Mouse (Mus musculus) limb, embryonic 11.5 days (tissue): Measurements from ENCODE around the gene Sfswap. TPM values are rescaled to one million over a fixed set of nuclear protein-coding genes. Genes with fewer than 3 reads are reported as not detected.
"Not testable (repeated sequence)": the region's sequence is repeated elsewhere in the genome, so short reads cannot be mapped to it uniquely, and the experiment has no call there.

ENCODE experiments used
- ATAC-seq: fragments of 200-750 bp; cut with Nextera tagmentation; 2 replicates; pipeline ENCODE4 v1.8.0; 2017; ENCODE audit warnings: low read depth; ENCODE audit not compliant: insufficient number of reproducible peaks, low FRiP score, low TSS enrichment
- DNase-seq: peaks from one replicate; pipeline ENCODE4 v3.0.0-alpha.2; 2015; ENCODE audit warnings: low spot score
- H3K27ac ChIP-seq: fragments of 300-500 bp; sonication (generic); replicated peaks from 2 replicates; pipeline ENCODE4 v1.5.1; 2014; ENCODE audit warnings: low read depth, mild to moderate bottlenecking, low read length
- H3K27me3 ChIP-seq: fragments of 300-500 bp; sonication (generic); 2 replicates; pipeline ENCODE4 v1.6.1; 2014; ENCODE audit warnings: mild to moderate bottlenecking, low read length, mixed read lengths; ENCODE audit not compliant: control insufficient read depth, insufficient read depth
- H3K36me3 ChIP-seq: fragments of 300-500 bp; sonication (generic); 2 replicates; pipeline ENCODE4 v1.6.1; 2014; ENCODE audit warnings: mild to moderate bottlenecking, low read length, moderate library complexity, mixed read lengths; ENCODE audit not compliant: control insufficient read depth, insufficient read depth
- H3K4me1 ChIP-seq: fragments of 300-500 bp; sonication (generic); 2 replicates; pipeline ENCODE4 v1.6.1; 2014; ENCODE audit warnings: low read length, mixed read lengths; ENCODE audit not compliant: control insufficient read depth, insufficient read depth
- H3K4me2 ChIP-seq: fragments of 300-500 bp; sonication (generic); 2 replicates; pipeline ENCODE4 v1.6.1; 2014; ENCODE audit warnings: low read depth, mild to moderate bottlenecking, moderate library complexity; ENCODE audit not compliant: severe bottlenecking
- H3K4me3 ChIP-seq: fragments of 300-500 bp; sonication (generic); 2 replicates; pipeline ENCODE4 v1.5.1; 2014; ENCODE audit warnings: low read depth, low read length
- H3K9ac ChIP-seq: fragments of 300-500 bp; sonication (generic); 2 replicates; pipeline ENCODE4 v1.6.1; 2014; ENCODE audit warnings: mild to moderate bottlenecking, low read length
- H3K9me3 ChIP-seq: fragments of 300-500 bp; sonication (generic); 2 replicates; pipeline ENCODE4 v1.6.1; 2016; ENCODE audit warnings: low read length; ENCODE audit not compliant: control insufficient read depth
- WGBS: fragments of 180-500 bp; shearing (Covaris S2); extraction: QIAGEN DNeasy Blood & Tissue Kit; methylation state at CpG from one replicate; pipeline ENCODE4 v1.1.7; 2014; 5-methylcytosine and 5-hydroxymethylcytosine counted together
- polyA plus RNA-seq: library from polyadenylated mRNA; unstranded; fragments of >200 nt; fragmentation: Nextera tagmentation; extraction: Ambion mirVana; gene quantifications from 2 replicates; pipeline ENCODE4 v1.2.1, GENCODE M21; 2014

The Sfswap gene
- polyA plus RNA-seq, 1 experiment from 2014 or later = 60.7 TPM

DNA sequence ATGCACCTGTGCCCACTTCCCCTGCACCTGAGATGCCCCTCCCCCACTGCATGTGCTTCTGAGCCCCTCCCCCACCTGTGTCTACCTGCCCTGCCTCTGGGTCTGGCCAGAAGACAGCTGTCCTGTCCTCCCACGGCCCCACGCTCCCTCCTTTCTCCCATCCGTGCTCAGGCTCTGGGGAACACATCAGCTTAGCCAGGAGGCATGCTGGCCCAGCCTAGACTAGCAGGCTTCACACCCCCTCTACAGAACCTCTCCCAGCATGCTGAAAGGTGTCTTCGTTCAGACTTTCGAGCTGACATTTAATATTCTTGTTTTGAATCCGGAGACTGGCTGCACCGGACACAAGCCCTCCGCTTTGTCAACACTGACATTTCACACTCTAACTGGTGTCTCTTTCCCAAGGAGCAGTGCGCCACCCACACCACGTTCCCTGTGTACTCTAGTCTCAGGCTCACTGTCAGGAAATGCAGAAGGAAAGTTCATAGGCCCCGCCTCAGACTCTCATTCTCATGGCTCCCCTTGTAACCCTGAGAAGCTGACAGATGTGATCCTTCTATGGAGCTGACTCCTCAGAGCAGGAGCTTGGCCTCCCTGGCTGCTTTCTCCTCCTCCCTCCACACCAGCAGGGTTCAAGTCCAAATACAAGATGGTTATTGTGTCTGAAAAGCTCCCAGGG is 40.1 kb upstream of the Sfswap start:
- Histone ChIP-seq H3K9me3 (no peaks in the 10 kb centered on the region), H3K27me3 (no peaks in the 10 kb centered on the region), H3K4me1 (0 out of 2 replicates have a peak, but pooled peaks cover 5% of the 10 kb centered on the region), H3K4me2 (no peak overlapping the region), H3K4me3 (no peak overlapping the region), H3K27ac (no peak overlapping the region), H3K9ac (no peak overlapping the region), H3K36me3 (no peaks in the 10 kb centered on the region)
- ATAC-seq (no peak), DNase-seq (no peak)
- WGBS = 70% methylated on average over 11 of the region's 11 CpGs

DNA sequence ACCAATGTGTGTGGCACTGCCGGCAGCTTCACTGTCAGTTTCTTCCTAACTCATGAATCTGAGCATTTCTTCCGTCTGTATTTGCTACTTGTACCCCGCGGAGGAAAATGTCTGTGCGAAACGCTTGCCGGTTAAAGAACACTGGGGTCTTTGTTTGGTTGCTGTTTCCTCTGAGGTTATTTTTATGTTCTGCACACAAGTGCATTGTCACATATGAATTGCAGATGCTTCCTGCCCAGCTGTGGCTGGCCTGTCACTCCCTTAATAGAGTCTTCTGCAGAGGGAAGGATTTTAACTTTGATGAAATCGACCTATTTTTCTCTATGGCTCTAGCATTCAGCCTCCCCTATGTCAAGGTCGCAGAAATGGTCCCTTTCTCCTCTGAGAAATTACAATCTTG is 37.4 kb upstream of the Sfswap start:
- not testable (repeated sequence) for ATAC-seq, H3K4me1 ChIP-seq, H3K9ac ChIP-seq, H3K4me2 ChIP-seq, H3K9me3 ChIP-seq, H3K27me3 ChIP-seq, H3K4me3 ChIP-seq, H3K36me3 ChIP-seq
- H3K27ac ChIP-seq = peak overlapping the region; percentile 48; the same call in 1 of the 2 replicates
- DNase-seq = peak; percentile 27
- 71% methylated on average over 9 of the region's 9 CpGs for WGBS

DNA sequence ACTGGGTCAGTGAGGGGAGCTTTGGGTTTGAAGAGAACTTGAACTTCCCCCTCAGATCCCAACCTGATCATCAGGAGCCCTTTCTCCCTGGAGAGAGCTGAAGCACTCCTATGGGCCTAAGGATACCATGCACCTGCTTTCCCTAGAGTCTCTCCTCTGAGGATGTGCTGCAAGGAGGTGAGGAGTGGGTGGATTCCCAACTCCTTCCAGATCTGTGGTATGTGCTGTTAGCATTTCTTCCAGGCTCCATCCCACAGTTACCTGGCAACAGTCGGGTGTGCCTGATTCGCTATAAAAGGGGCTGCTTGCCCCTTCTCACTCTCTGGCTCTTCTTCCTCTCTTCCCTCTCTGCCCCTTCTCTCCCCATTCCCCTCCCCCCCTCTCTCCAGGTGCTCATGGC is 35.2 kb upstream of the Sfswap start:
- 65% methylated on average over 2 of the region's 2 CpGs for WGBS
- ATAC-seq = no peak

DNA sequence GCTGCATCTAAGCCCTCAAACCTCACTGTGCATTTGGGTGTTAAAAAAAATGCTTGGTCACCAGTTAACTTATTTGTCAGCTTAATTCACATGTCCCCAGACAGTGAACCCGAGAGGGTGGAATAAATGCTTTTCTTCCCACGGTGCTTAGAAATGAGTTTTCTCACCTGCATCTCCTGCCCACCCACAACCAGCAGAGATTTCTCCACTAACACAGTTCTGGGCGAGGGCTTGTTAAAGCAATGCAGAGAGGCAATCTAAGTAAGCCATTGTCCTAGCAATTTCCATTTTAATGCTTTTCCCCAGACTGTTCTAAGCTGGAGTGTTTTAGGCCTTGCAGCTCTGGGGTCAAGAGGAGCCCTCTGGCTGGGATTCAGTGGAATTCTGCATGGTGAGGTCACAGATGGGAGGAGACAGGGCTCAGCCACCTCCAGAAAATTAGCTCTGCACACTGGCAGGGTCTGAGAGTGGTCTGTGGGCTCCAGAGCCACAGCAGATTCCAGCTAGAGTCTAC is 25.4 kb upstream of the Sfswap start:
- WGBS = 73% methylated on average over 3 of the region's 3 CpGs
- H3K27ac ChIP-seq = no peak overlapping the region

More for the DNA sequence above, 35.2 kb upstream of the Sfswap start:
- no peak overlapping the region for H3K27ac ChIP-seq
- H3K4me3 ChIP-seq = no peak overlapping the region
- DNase-seq = no peak
- no peaks in the 10 kb centered on the region for H3K36me3 ChIP-seq
- H3K9me3 ChIP-seq = no peaks in the 10 kb centered on the region
- no peaks in the 10 kb centered on the region for H3K27me3 ChIP-seq
- H3K9ac ChIP-seq = no peak overlapping the region
- no peak overlapping the region for H3K4me2 ChIP-seq
- no peaks in the 10 kb centered on the region for H3K4me1 ChIP-seq

DNA sequence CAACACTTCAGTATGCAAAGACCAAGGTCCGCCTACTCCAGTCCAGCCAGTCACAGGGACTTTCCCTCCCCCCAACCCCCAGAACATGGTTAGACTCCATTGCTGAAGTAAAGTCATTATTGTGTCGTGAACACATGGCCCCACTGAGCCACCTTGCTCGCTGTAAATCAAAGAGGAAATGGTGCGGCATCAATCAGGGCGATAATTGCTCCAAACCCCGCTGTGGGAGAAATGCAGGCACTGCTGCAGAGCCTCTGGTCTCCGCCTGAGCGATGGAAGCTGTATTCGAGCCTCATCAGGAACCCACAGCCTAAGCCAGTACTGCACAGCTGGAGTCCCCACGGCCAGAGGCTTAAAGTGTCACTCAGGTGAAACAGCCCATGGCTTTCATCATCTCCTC is 11.1 kb upstream of the Sfswap start:
- ATAC-seq (peak; percentile 90), DNase-seq (peak; percentile 83)
- Histone ChIP-seq H3K4me1 (peaks cover 7% of the 10 kb centered on the region; the same call in 1 of the 2 replicates), H3K4me2 (no peak overlapping the region; the same call in 1 of the 2 replicates), H3K9ac (no peak overlapping the region), H3K4me3 (0 out of 2 replicates have a peak overlapping the region, but pooled peaks have one; percentile 5), H3K36me3 (no peaks in the 10 kb centered on the region), H3K27me3 (no peaks in the 10 kb centered on the region), H3K27ac (peak overlapping the region; percentile 32; the same call in 1 of the 2 replicates), H3K9me3 (no peaks in the 10 kb centered on the region)
- 6% methylated on average over 10 of the region's 10 CpGs for WGBS

More for the DNA sequence above, 25.4 kb upstream of the Sfswap start:
- Histone ChIP-seq H3K4me1 (no peaks in the 10 kb centered on the region), H3K36me3 (no peaks in the 10 kb centered on the region), H3K9me3 (no peaks in the 10 kb centered on the region; the same call in 1 of the 2 replicates), H3K4me2 (no peak overlapping the region), H3K27me3 (no peaks in the 10 kb centered on the region), H3K9ac (no peak overlapping the region), H3K4me3 (no peak overlapping the region)
- ATAC-seq = no peak
- DNase-seq = no peak

DNA sequence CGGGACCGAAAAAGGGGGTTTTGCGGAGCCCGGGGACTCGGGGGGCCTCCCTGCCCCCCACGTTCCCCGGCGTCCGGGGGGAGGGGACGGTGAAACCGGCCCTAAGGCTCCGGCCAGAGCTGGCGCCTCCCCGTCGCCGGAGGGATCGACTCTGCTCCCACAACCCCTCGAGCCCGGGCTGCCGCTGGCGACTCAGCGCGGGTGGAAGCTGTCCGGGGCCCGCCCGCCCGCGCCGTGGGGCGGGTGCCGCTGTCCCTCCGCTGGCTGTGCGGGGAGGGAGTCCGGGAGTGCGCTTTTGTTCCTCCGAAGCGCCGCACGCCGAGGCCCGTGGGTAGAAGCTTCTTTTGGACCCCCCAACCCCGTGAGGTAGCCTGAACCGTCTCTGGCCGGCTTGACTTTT is 650 bp downstream of the Sfswap start:
- no peaks in the 10 kb centered on the region for H3K9me3 ChIP-seq
- H3K4me1 ChIP-seq = peaks cover 8% of the 10 kb centered on the region
- H3K27ac ChIP-seq = peak overlapping the region; percentile 21; the same call in 1 of the 2 replicates
- H3K27me3 ChIP-seq = no peaks in the 10 kb centered on the region
- peaks cover 11% of the 10 kb centered on the region for H3K36me3 ChIP-seq
- DNase-seq (peak; percentile 28), ATAC-seq (no peak)
- peak overlapping the region; percentile 100 for H3K4me3 ChIP-seq
- H3K9ac ChIP-seq = peak overlapping the region; percentile 91
- WGBS = 0% methylated on average over 39 of the region's 44 CpGs
- peak overlapping the region; percentile 93 for H3K4me2 ChIP-seq

DNA sequence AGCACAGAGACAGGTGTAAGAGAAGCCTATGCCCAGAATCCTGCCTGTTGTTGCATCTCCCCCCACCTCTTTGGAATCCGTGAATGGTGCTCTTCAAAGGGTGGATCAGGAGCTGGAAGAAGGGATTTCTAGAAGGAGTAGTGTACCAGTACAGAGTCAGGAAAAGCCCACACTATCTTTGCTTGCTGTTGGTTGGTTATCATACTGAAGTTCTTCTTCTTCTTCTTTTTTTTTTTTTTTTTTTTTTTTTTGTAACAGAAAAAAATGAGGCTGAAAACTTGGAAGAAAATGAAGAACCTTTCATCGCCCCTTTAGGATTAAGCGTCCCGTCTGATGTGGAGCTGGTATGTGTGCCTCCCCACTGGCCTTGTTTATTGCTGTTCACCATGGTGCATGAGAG is 5.9 kb downstream of the Sfswap start:
- Histone ChIP-seq H3K4me1 (peaks cover 8% of the 10 kb centered on the region), H3K9ac (no peak overlapping the region), H3K4me3 (no peak overlapping the region), H3K27me3 (no peaks in the 10 kb centered on the region), H3K9me3 (no peaks in the 10 kb centered on the region), H3K36me3 (peaks cover 36% of the 10 kb centered on the region), H3K4me2 (no peak overlapping the region), H3K27ac (no peak overlapping the region)
- 94% methylated on average over 4 of the region's 4 CpGs for WGBS
- DNase-seq = no peak
- ATAC-seq = no peak

DNA sequence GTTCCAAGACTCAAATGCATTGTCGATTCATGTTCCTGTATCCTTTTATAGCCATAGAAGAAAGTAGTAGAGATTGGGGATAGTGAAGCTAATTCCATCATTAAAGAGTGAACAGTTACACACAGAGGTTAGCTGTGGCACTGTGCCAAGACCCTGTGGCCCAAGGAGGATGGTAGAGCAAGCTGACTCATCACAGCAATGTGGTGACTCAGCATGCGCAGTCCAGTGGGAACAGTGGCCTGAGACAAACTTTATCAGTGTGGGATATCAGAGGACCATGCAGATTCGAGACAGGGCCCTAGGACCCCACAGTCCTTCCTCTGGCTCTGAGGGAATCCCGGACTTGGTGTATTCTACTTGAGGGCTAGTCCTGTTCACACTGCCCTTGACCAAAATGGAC is 17.2 kb downstream of the Sfswap start:
- H3K4me2 ChIP-seq = no peak overlapping the region
- H3K4me3 ChIP-seq = no peak overlapping the region
- WGBS = 96% methylated on average over 4 of the region's 4 CpGs
- H3K27ac ChIP-seq = no peak overlapping the region
- H3K4me1 ChIP-seq = no peaks in the 10 kb centered on the region
- peaks cover 33% of the 10 kb centered on the region for H3K36me3 ChIP-seq
- H3K27me3 ChIP-seq = no peaks in the 10 kb centered on the region
- no peaks in the 10 kb centered on the region for H3K9me3 ChIP-seq
- no peak for ATAC-seq
- H3K9ac ChIP-seq = no peak overlapping the region
- DNase-seq = no peak
